Mouse (Mus musculus): ENCODE results near the gene Gemin8.

Gene Gemin8

DNA sequence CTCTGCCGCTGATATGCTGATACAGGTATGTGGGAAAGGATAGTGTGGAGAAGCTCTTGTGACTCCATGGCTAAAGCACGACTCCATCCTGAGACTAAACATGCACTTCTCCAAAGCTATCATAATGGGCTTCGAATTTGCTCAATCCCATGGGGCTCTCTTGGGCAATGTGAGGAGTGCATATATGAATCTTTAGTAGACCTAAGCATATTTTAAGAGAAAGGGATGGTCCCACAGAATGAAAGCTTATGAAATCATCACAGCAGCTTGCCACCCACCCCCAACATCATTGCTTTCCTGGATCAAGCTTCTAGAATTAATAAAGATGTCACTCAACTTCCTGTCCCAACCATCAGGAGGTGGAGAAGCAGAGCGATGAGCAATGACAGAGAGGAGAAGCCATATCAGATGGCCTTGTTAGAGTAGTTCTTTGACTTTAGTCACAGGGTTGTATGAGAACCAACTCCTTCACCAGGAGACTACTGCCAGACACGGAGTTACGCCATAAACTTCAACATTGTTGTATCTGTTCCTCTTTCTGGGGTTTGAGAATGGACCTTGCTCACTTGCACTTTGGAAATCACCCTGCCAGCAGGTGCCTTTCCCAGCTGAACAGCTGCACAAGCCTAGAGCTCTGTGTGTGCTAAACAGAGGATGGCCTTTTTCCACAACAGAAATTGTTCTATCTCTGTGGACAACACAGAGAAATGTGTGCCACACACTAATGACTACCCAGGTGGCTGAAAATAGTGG lies 60.4 kb downstream of the Gemin8 start:
- CTCF ChIA-PET = no interaction called here

GRCm38 (mm10) chrX:166236131-166236530 lies 65.9 kb downstream of the Gemin8 start:
- CTCF ChIA-PET = no interaction called here

- CTCF ChIA-PET = interaction anchor here (0.7 kb wide), 1 partner anchor 411 kb away, joined by 4 read pairs; no protein-coding TSS in a partner anchor
Observed at GRCm38 (mm10) chrX:166238831-166239460, 68.7 kb downstream of the Gemin8 start, which contains the start of gene Gpm6b. TSS of gene Gpm6b (plus strand) at chrX:166238911.

- CTCF ChIA-PET = no interaction called here
Observed at GRCm38 (mm10) chrX:166239520-166239919, 69.3 kb downstream of the Gemin8 start.

All from spleen, embryonic (tissue).